ENCODE assay signal across 25 mouse cellular contexts in the genomic region with DNA sequence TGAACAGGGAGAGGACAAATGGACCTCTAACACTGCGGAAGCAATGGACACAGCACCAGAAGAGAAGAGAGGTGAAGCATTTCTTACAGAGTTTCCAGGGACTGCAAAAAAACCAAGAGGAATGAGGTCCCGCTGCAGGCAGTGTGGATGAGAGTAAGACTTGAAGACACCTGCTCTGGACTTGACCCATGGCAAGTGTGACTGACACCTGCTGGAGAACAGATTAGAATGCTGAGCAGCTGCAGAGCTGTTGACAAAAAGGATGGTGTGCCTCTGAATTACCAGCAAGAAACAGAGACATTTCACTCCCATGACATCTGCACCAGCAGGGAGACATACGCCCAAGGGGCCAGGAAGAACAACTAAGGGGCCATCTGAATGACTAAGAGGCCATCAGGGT.
"Had no signal": no experiment of that assay in that cellular context is flagged by ENCODE, and none has a peak within 500 bp of the region (broad histone marks: within the 10 kb centered on the region; RNA-seq: fewer than 3 reads in every experiment).

No protein-coding gene starts in this region.

- ATAC-seq: hindbrain, postnatal 0 days; liver, embryonic 12.5 days had no signal

- H3K36me3 ChIP-seq: hindbrain, embryonic 15.5 days; limb, embryonic 15.5 days; liver, embryonic 12.5 days had no signal

- H3K9me3 ChIP-seq: heart, embryonic 13.5 days; heart, embryonic 15.5 days; hindbrain, embryonic 13.5 days; hindbrain, embryonic 15.5 days; kidney, embryonic 15.5 days; limb, embryonic 15.5 days; liver, embryonic 12.5 days had no signal

- H3K4me3 ChIP-seq: heart, adult 2 months; heart, embryonic 13.5 days; heart, embryonic 15.5 days; hindbrain, embryonic 13.5 days; hindbrain, embryonic 15.5 days; kidney, embryonic 15.5 days; limb, embryonic 13.5 days; limb, embryonic 15.5 days; liver, embryonic 12.5 days had no signal

- H3K4me1 ChIP-seq: heart, embryonic 13.5 days; heart, embryonic 15.5 days; hindbrain, embryonic 15.5 days; kidney, embryonic 15.5 days; limb, embryonic 13.5 days; limb, embryonic 15.5 days; liver, embryonic 12.5 days had no signal

- H3K27me3 ChIP-seq: heart, embryonic 13.5 days; heart, embryonic 15.5 days; hindbrain, embryonic 13.5 days; hindbrain, embryonic 15.5 days; kidney, embryonic 15.5 days; limb, embryonic 13.5 days; limb, embryonic 15.5 days; liver, embryonic 12.5 days had no signal

- H3K4me2 ChIP-seq: heart, embryonic 11.5 days; heart, embryonic 13.5 days; heart, embryonic 15.5 days; hindbrain, embryonic 13.5 days; hindbrain, embryonic 15.5 days; kidney, embryonic 15.5 days; limb, embryonic 13.5 days; limb, embryonic 15.5 days; liver, embryonic 12.5 days had no signal

- H3K27ac ChIP-seq: heart, adult 2 months; heart, embryonic 13.5 days; heart, embryonic 15.5 days; hindbrain, embryonic 13.5 days; hindbrain, embryonic 15.5 days; hindbrain, postnatal 0 days; kidney, embryonic 15.5 days; kidney, postnatal 0 days; limb, embryonic 13.5 days; limb, embryonic 15.5 days; liver, embryonic 12.5 days had no signal

- H3K9ac ChIP-seq: heart, embryonic 13.5 days; heart, embryonic 15.5 days; hindbrain, embryonic 13.5 days; hindbrain, embryonic 15.5 days; kidney, embryonic 15.5 days; limb, embryonic 13.5 days; limb, embryonic 15.5 days; liver, embryonic 12.5 days had no signal

- DNase-seq: gastrocnemius, postnatal 14 days; gastrocnemius, postnatal 36 days; heart, adult 11 months; heart, adult 2 months; heart, postnatal 14 days; heart, postnatal 36 days; kidney, adult 11 months; kidney, adult 2 months; kidney, adult 9 months; kidney, postnatal 14 days; kidney, postnatal 36 days; layer of hippocampus, adult 9-11 months; layer of hippocampus, postnatal 36 days; left cerebral cortex, postnatal 4 days had no signal
